Mouse (Mus musculus) heart, embryonic 16.5 days (tissue): ENCODE measurements around the gene Dpy19l1. TPM values are rescaled to one million over a fixed set of nuclear protein-coding genes. Genes with fewer than 3 reads are reported as not detected.

Experiments
- polyA plus RNA-seq: library from polyadenylated mRNA; unstranded; fragments of >200 nt; fragmentation: Nextera tagmentation; extraction: Ambion mirVana; gene quantifications from 2 replicates; pipeline ENCODE4 v1.2.1, GENCODE M21; 2015

Dpy19l1 gene
- polyA plus RNA-seq, 1 experiment from 2014 or later = 4.7 TPM

Other genes starting within 250 kb of the Dpy19l1 start
- gene Cypt4, start 122.1 kb upstream of the Dpy19l1 start, polyA plus RNA-seq = not detected in 2 replicates
- gene Dpy19l2, start 193.2 kb upstream of the Dpy19l1 start, polyA plus RNA-seq = 0.04 and 0.16 TPM in 2 replicates